Mouse (Mus musculus): ENCODE results near the gene Ubqln2. TPM values are rescaled to one million over a fixed set of nuclear protein-coding genes. Genes with fewer than 3 reads are reported as not detected.

Ubqln2 gene
- polyA plus RNA-seq, 1 experiment from 2014 or later: 64.3 TPM

- WGBS: 93% methylated on average over 5 of the region's 5 CpGs
- H3K36me3 ChIP-seq (ENCODE audit: control insufficient read depth, insufficient read depth, low read length): no peaks in the 10 kb centered on the region
Measured at GRCm38 (mm10) chrX:153515491-153515890, 17.5 kb downstream of the Ubqln2 start.

GRCm38 (mm10) chrX:153528399-153528798, 30.4 kb downstream of the Ubqln2 start:
- no peaks in the 10 kb centered on the region for H3K4me1 ChIP-seq (ENCODE audit: control insufficient read depth, insufficient read depth, low read length)
- H3K4me3 ChIP-seq (ENCODE audit: low read depth, low read length): no peak overlapping the region
- ATAC-seq (ENCODE audit: low read depth): peak; percentile 49; the same call in 1 of the 2 replicates
- no peak overlapping the region for H3K27ac ChIP-seq (ENCODE audit: low read depth, low read length)
- no peaks in the 10 kb centered on the region for H3K36me3 ChIP-seq (ENCODE audit: control insufficient read depth, insufficient read depth, low read length)
- WGBS: 22% methylated on average over 2 of the region's 2 CpGs
- no peak overlapping the region for H3K4me2 ChIP-seq (ENCODE audit: low read depth, low read length)
- no peak overlapping the region for H3K9ac ChIP-seq (replicated peaks; ENCODE audit: low read depth, low read length)
- H3K9me3 ChIP-seq (ENCODE audit: control insufficient read depth, low read length): no peaks in the 10 kb centered on the region
- H3K27me3 ChIP-seq (ENCODE audit: control insufficient read depth, insufficient read depth, low read length): no peaks in the 10 kb centered on the region

More at GRCm38 (mm10) chrX:153515491-153515890, 17.5 kb downstream of the Ubqln2 start:
- Histone ChIP-seq H3K9me3 (ENCODE audit: control insufficient read depth, low read length) (no peaks in the 10 kb centered on the region), H3K4me3 (ENCODE audit: low read depth, low read length) (no peak overlapping the region), H3K9ac (replicated peaks; ENCODE audit: low read depth, low read length) (no peak overlapping the region), H3K27ac (ENCODE audit: low read depth, low read length) (no peak overlapping the region), H3K27me3 (ENCODE audit: control insufficient read depth, insufficient read depth, low read length) (no peaks in the 10 kb centered on the region), H3K4me1 (ENCODE audit: control insufficient read depth, insufficient read depth, low read length) (no peaks in the 10 kb centered on the region), H3K4me2 (ENCODE audit: low read depth, low read length) (no peak overlapping the region)
- ATAC-seq (ENCODE audit: low read depth): no peak

Other genes with a start within 250 kb of the Ubqln2 start
- gene Cypt3, start 60.4 kb downstream of the Ubqln2 start, polyA plus RNA-seq (2014; fragmentation: Nextera tagmentation; extraction: Ambion mirVana): not detected in 2 replicates
- 1.8 and 3.1 TPM in 2 replicates for gene Kctd12b, start 198.2 kb downstream of the Ubqln2 start, polyA plus RNA-seq (2014; fragmentation: Nextera tagmentation; extraction: Ambion mirVana)
- 142 and 161 TPM in 2 replicates for gene Nbdy, start 225.4 kb downstream of the Ubqln2 start, polyA plus RNA-seq (2014; fragmentation: Nextera tagmentation; extraction: Ambion mirVana)

Measured in neural tube, embryonic 14.5 days (tissue).